In genomic region chr15:93610288-93610687, GRCm38 (mm10) we compare ENCODE assay signal across 14 mouse cellular contexts. TPM values are rescaled to one million over a fixed set of nuclear protein-coding genes. Genes with fewer than 3 reads are reported as not detected.
A peak's percentile ranks its signal among the peaks of the same experiment; 100 is the strongest.
DNase-seq lines count a peak whose midpoint lies in the region; ATAC-seq and TF ChIP-seq lines count a peak whose summit lies in the region.
"Had no signal": no experiment of that assay in that cellular context is flagged by ENCODE, and none has a peak within 500 bp of the region (broad histone marks: within the 10 kb centered on the region; RNA-seq: fewer than 3 reads in every experiment).

No protein-coding gene starts in this region.

- 0 out of 2 replicates have a peak, but pooled peaks cover 5% of the 10 kb centered on the region for H3K9me3 ChIP-seq in embryonic facial prominence, embryonic 12.5 days
- H3K9me3 ChIP-seq in embryonic facial prominence, embryonic 10.5 days = peaks cover 4% of the 10 kb centered on the region; the same call in 1 of the 2 replicates
- H3K9me3 ChIP-seq in stomach, postnatal 0 days (ENCODE audit: control insufficient read depth, low read length) = no peaks in the 10 kb centered on the region

- WGBS in embryonic facial prominence, embryonic 12.5 days = 79% methylated on average over 18 of the region's 18 CpGs
- 87% methylated on average over 18 of the region's 18 CpGs for WGBS in embryonic facial prominence, embryonic 10.5 days
- WGBS in stomach, postnatal 0 days = 67% methylated on average over 18 of the region's 18 CpGs

- no peak overlapping the region for H3K4me3 ChIP-seq in embryonic facial prominence, embryonic 12.5 days
- no peak overlapping the region for H3K4me3 ChIP-seq in embryonic facial prominence, embryonic 10.5 days
- H3K4me3 ChIP-seq in stomach, postnatal 0 days (ENCODE audit: low read depth, low read length) = no peak overlapping the region
- H3K4me3 ChIP-seq: gastrocnemius, adult 2 months had no signal

- DNase-seq in embryonic facial prominence, embryonic 10.5 days (ENCODE audit: low spot score) = no peak
- peak; percentile 40 for DNase-seq in lung, postnatal 10 days
- DNase-seq in lung, postnatal 36 days = no peak
- DNase-seq in layer of hippocampus, postnatal 25 days (ENCODE audit: extremely low spot score in 1 of 2, low spot score in 1 of 2) = peak; percentile 17 to 19
- peak; percentile 10 for DNase-seq in stomach, postnatal 0 days (ENCODE audit: low spot score)
- DNase-seq in spleen, postnatal 14 days (ENCODE audit: low spot score in 2 of 2) = no peak
- no peak for DNase-seq in thymus, postnatal 10 days (ENCODE audit: low spot score in 2 of 2)
- DNase-seq: gastrocnemius, adult 2 months; heart, postnatal 36 days; thymus, postnatal 25 days had no signal

- ATAC-seq in embryonic facial prominence, embryonic 12.5 days (ENCODE audit: insufficient number of reproducible peaks, insufficient read depth, low FRiP score, low TSS enrichment) = no peak
- ATAC-seq in stomach, postnatal 0 days (ENCODE audit: low FRiP score, low TSS enrichment) = no peak

- H3K4me1 ChIP-seq in embryonic facial prominence, embryonic 12.5 days = peaks cover 12% of the 10 kb centered on the region; the same call in 1 of the 2 replicates
- H3K4me1 ChIP-seq in embryonic facial prominence, embryonic 10.5 days = peaks cover 18% of the 10 kb centered on the region
- no peaks in the 10 kb centered on the region for H3K4me1 ChIP-seq in stomach, postnatal 0 days (replicated peaks; ENCODE audit: control insufficient read depth, insufficient read depth)

- H3K27ac ChIP-seq in embryonic facial prominence, embryonic 12.5 days = peak overlapping the region; percentile 12; the same call in 1 of the 2 replicates
- H3K27ac ChIP-seq in embryonic facial prominence, embryonic 10.5 days (replicated peaks) = no peak overlapping the region; the same call in 1 of the 2 replicates
- peak overlapping the region; percentile 77 for H3K27ac ChIP-seq in stomach, postnatal 0 days (replicated peaks)
- H3K27ac ChIP-seq: gastrocnemius, adult 2 months; kidney, postnatal 0 days; macrophage had no signal

- no peak overlapping the region for H3K4me2 ChIP-seq in embryonic facial prominence, embryonic 12.5 days (replicated peaks)
- H3K4me2 ChIP-seq in stomach, postnatal 0 days (replicated peaks; ENCODE audit: low read depth) = no peak overlapping the region

- H3K27me3 ChIP-seq in embryonic facial prominence, embryonic 12.5 days = no peaks in the 10 kb centered on the region
- no peaks in the 10 kb centered on the region for H3K27me3 ChIP-seq in embryonic facial prominence, embryonic 10.5 days (replicated peaks; ENCODE audit: low read depth, poor library complexity, severe bottlenecking)
- no peaks in the 10 kb centered on the region for H3K27me3 ChIP-seq in stomach, postnatal 0 days (ENCODE audit: control insufficient read depth, insufficient read depth, low read length)

- TF ChIP-seq CTCF in stomach, postnatal 0 days (IDR thresholded peaks at IDR 0.05; ENCODE audit: low read depth) = no peak

- no peak overlapping the region for H3K9ac ChIP-seq in embryonic facial prominence, embryonic 12.5 days
- H3K9ac ChIP-seq in stomach, postnatal 0 days (ENCODE audit: low read length) = no peak overlapping the region

- no peak for TF ChIP-seq EP300 in stomach, postnatal 0 days (optimal IDR thresholded peaks at IDR 0.05)

- no peaks in the 10 kb centered on the region for H3K36me3 ChIP-seq in embryonic facial prominence, embryonic 12.5 days
- H3K36me3 ChIP-seq in embryonic facial prominence, embryonic 10.5 days (replicated peaks) = no peaks in the 10 kb centered on the region
- H3K36me3 ChIP-seq in stomach, postnatal 0 days (ENCODE audit: control insufficient read depth, insufficient read depth, low read length) = no peaks in the 10 kb centered on the region
- H3K36me3 ChIP-seq: G1E had no signal

RNA-seq across cellular contexts. Expression of gene Prickle1, which starts 14.6 kb away (rescaled TPM):
- polyA plus RNA-seq in embryonic facial prominence, embryonic 12.5 days (2016; fragmentation: Nextera tagmentation; extraction: Ambion mirVana) = 41.9 and 51.8 TPM in 2 replicates
- 17.2 and 20.4 TPM in 2 replicates for polyA plus RNA-seq in embryonic facial prominence, embryonic 10.5 days (2016; fragmentation: Nextera tagmentation; extraction: Ambion mirVana)
- 10 to 100 TPM; 71.5 to 79.6 TPM for total RNA-seq in layer of hippocampus, postnatal 25 days (2021)
- polyA plus RNA-seq in stomach, postnatal 0 days (2015; fragmentation: Nextera tagmentation; extraction: Ambion mirVana) = 6.5 and 8.1 TPM in 2 replicates
- polyA plus RNA-seq: G1E, macrophage had no signal

Comparison
In these comparisons a context has a peak if more than half of its experiments do, and no peak if none do; other contexts are left out.
1. DNase-seq: peak in lung, postnatal 10 days (single experiment), layer of hippocampus, postnatal 25 days (2 of 2) and stomach, postnatal 0 days (single experiment); none in embryonic facial prominence, embryonic 10.5 days (single experiment), lung, postnatal 36 days (single experiment), spleen, postnatal 14 days (0 of 2) and thymus, postnatal 10 days (0 of 2).